Mouse (Mus musculus) kidney, embryonic 14.5 days (tissue): ENCODE results near the gene Iars2. TPM values are rescaled to one million over a fixed set of nuclear protein-coding genes. Genes with fewer than 3 reads are reported as not detected.
A peak's percentile ranks its signal among the peaks of the same experiment; 100 is the strongest.

Experiments
- ATAC-seq: fragments of 200-750 bp; cut with Nextera tagmentation; 2 replicates; pipeline ENCODE4 v1.8.0; 2017; ENCODE audit warnings: moderate number of reproducible peaks, mild to moderate bottlenecking, moderate TSS enrichment, moderate library complexity; ENCODE audit not compliant: low FRiP score, low TSS enrichment
- H3K27ac ChIP-seq: fragments of 300-500 bp; sonication (generic); 2 replicates; pipeline ENCODE4 v1.5.1; 2014; ENCODE audit warnings: low read depth, mild to moderate bottlenecking, low read length, moderate library complexity, mixed read lengths
- H3K27me3 ChIP-seq: fragments of 300-500 bp; sonication (generic); 2 replicates; pipeline ENCODE4 v1.6.1; 2014; ENCODE audit warnings: mild to moderate bottlenecking, low read length; ENCODE audit not compliant: control insufficient read depth, insufficient read depth
- H3K36me3 ChIP-seq: fragments of 300-500 bp; sonication (generic); 2 replicates; pipeline ENCODE4 v1.6.1; 2014; ENCODE audit warnings: low read length, mixed read lengths; ENCODE audit not compliant: control insufficient read depth, insufficient read depth
- H3K4me1 ChIP-seq: fragments of 300-500 bp; sonication (generic); 2 replicates; pipeline ENCODE4 v1.6.1; 2014; ENCODE audit warnings: low read length, mixed read lengths; ENCODE audit not compliant: control insufficient read depth, insufficient read depth
- H3K4me2 ChIP-seq: fragments of 300-500 bp; sonication (generic); replicated peaks from 2 replicates; pipeline ENCODE4 v1.6.1; 2014; ENCODE audit warnings: low read depth, mild to moderate bottlenecking, low read length
- H3K4me3 ChIP-seq: fragments of 300-500 bp; sonication (generic); 2 replicates; pipeline ENCODE4 v1.5.1; 2014; ENCODE audit warnings: mild to moderate bottlenecking, low read length
- H3K9ac ChIP-seq: fragments of 300-500 bp; sonication (generic); 2 replicates; pipeline ENCODE4 v1.6.1; 2014; ENCODE audit warnings: low read depth, mild to moderate bottlenecking, low read length, moderate library complexity
- H3K9me3 ChIP-seq: fragments of 300-500 bp; sonication (generic); 2 replicates; pipeline ENCODE4 v1.6.1; 2016; ENCODE audit warnings: low read length; ENCODE audit not compliant: control insufficient read depth
- WGBS: fragments of 180-500 bp; shearing (Covaris S2); extraction: QIAGEN DNeasy Blood & Tissue Kit; methylation state at CpG from one replicate; pipeline ENCODE4 v1.1.7; 2014; 5-methylcytosine and 5-hydroxymethylcytosine counted together
- polyA plus RNA-seq: library from polyadenylated mRNA; unstranded; fragments of >200 nt; fragmentation: Nextera tagmentation; extraction: Ambion mirVana; gene quantifications from 2 replicates; pipeline ENCODE4 v1.2.1, GENCODE M21; 2014

The Iars2 gene
- polyA plus RNA-seq, 1 experiment from 2014 or later: 35.4 TPM

- WGBS: 96% methylated on average over 4 of the region's 4 CpGs
- H3K9me3 ChIP-seq: no peaks in the 10 kb centered on the region
- peaks cover 86% of the 10 kb centered on the region for H3K36me3 ChIP-seq
- H3K4me2 ChIP-seq: no peak overlapping the region
- H3K4me1 ChIP-seq: no peaks in the 10 kb centered on the region
- no peak overlapping the region for H3K4me3 ChIP-seq
- no peak overlapping the region for H3K9ac ChIP-seq
- ATAC-seq: no peak
- no peaks in the 10 kb centered on the region for H3K27me3 ChIP-seq
- H3K27ac ChIP-seq: no peak overlapping the region
These were observed 48.6 kb downstream of the Iars2 start for GRCm38 (mm10) chr1:185280616-185281015.

- no peaks in the 10 kb centered on the region for H3K9me3 ChIP-seq
- no peak overlapping the region for H3K27ac ChIP-seq
- no peak overlapping the region for H3K4me2 ChIP-seq
- no peak overlapping the region for H3K4me3 ChIP-seq
- no peak for ATAC-seq
- H3K9ac ChIP-seq: no peak overlapping the region
- 76% methylated on average over 9 of the region's 9 CpGs for WGBS
- peaks cover 76% of the 10 kb centered on the region for H3K36me3 ChIP-seq
- no peaks in the 10 kb centered on the region for H3K4me1 ChIP-seq
- H3K27me3 ChIP-seq: no peaks in the 10 kb centered on the region
These were observed 49.9 kb downstream of the Iars2 start for GRCm38 (mm10) chr1:185279288-185279687.

GRCm38 (mm10) chr1:185277022-185277421, 52.2 kb downstream of the Iars2 start:
- H3K27ac ChIP-seq: no peak overlapping the region
- no peaks in the 10 kb centered on the region for H3K27me3 ChIP-seq
- H3K36me3 ChIP-seq: peaks cover 68% of the 10 kb centered on the region
- no peaks in the 10 kb centered on the region for H3K9me3 ChIP-seq
- no peak overlapping the region for H3K4me2 ChIP-seq
- no peaks in the 10 kb centered on the region for H3K4me1 ChIP-seq
- H3K9ac ChIP-seq: no peak overlapping the region
- WGBS: 83% methylated on average over 11 of the region's 11 CpGs
- ATAC-seq: no peak
- no peak overlapping the region for H3K4me3 ChIP-seq

- Histone ChIP-seq H3K27ac (no peak overlapping the region), H3K4me3 (no peak overlapping the region), H3K36me3 (peaks cover 68% of the 10 kb centered on the region), H3K4me1 (no peaks in the 10 kb centered on the region), H3K9me3 (no peaks in the 10 kb centered on the region), H3K27me3 (no peaks in the 10 kb centered on the region), H3K4me2 (no peak overlapping the region), H3K9ac (no peak overlapping the region)
- ATAC-seq: no peak
- 87% methylated on average over 7 of the region's 7 CpGs for WGBS
These were observed 53.2 kb downstream of the Iars2 start for GRCm38 (mm10) chr1:185275976-185276375.

- ATAC-seq: no peak
- no peaks in the 10 kb centered on the region for H3K9me3 ChIP-seq
- H3K27me3 ChIP-seq: no peaks in the 10 kb centered on the region
- H3K27ac ChIP-seq: no peak overlapping the region
- no peak overlapping the region for H3K4me3 ChIP-seq
- no peak overlapping the region for H3K4me2 ChIP-seq
- no peaks in the 10 kb centered on the region for H3K4me1 ChIP-seq
- WGBS: 88% methylated on average over 5 of the region's 5 CpGs
- no peak overlapping the region for H3K9ac ChIP-seq
- H3K36me3 ChIP-seq: peaks cover 61% of the 10 kb centered on the region
These were observed 54.2 kb downstream of the Iars2 start for GRCm38 (mm10) chr1:185274819-185275545.

GRCm38 (mm10) chr1:185271373-185271772, 57.8 kb downstream of the Iars2 start:
- H3K9ac ChIP-seq: no peak overlapping the region
- H3K4me1 ChIP-seq: no peaks in the 10 kb centered on the region
- no peaks in the 10 kb centered on the region for H3K9me3 ChIP-seq
- no peak overlapping the region for H3K27ac ChIP-seq
- no peak overlapping the region for H3K4me3 ChIP-seq
- ATAC-seq: no peak
- no peaks in the 10 kb centered on the region for H3K27me3 ChIP-seq
- H3K4me2 ChIP-seq: no peak overlapping the region
- 85% methylated on average over 9 of the region's 9 CpGs for WGBS
- H3K36me3 ChIP-seq: peaks cover 47% of the 10 kb centered on the region

- no peak overlapping the region for H3K27ac ChIP-seq
- no peak for ATAC-seq
- no peak overlapping the region for H3K9ac ChIP-seq
These were observed 58.6 kb downstream of the Iars2 start for GRCm38 (mm10) chr1:185270403-185271097.

GRCm38 (mm10) chr1:185268675-185269074, 60.5 kb downstream of the Iars2 start:
- peaks cover 48% of the 10 kb centered on the region for H3K36me3 ChIP-seq
- 93% methylated on average over 4 of the region's 4 CpGs for whole genome bisulfite sequencing
- no peak for ATAC-seq

More at GRCm38 (mm10) chr1:185270403-185271097, 58.6 kb downstream of the Iars2 start:
- H3K27me3 ChIP-seq: no peaks in the 10 kb centered on the region
- peaks cover 39% of the 10 kb centered on the region for H3K36me3 ChIP-seq
- no peaks in the 10 kb centered on the region for H3K9me3 ChIP-seq
- no peak overlapping the region for H3K4me2 ChIP-seq
- H3K4me1 ChIP-seq: no peaks in the 10 kb centered on the region
- 94% methylated on average over 8 of the region's 8 CpGs for WGBS
- no peak overlapping the region for H3K4me3 ChIP-seq

GRCm38 (mm10) chr1:185262565-185262964, 66.6 kb downstream of the Iars2 start:
- Histone ChIP-seq H3K4me1 (no peaks in the 10 kb centered on the region), H3K9ac (no peak overlapping the region), H3K4me3 (no peak overlapping the region), H3K36me3 (peaks cover 62% of the 10 kb centered on the region), H3K9me3 (no peaks in the 10 kb centered on the region), H3K4me2 (no peak overlapping the region), H3K27me3 (no peaks in the 10 kb centered on the region), H3K27ac (no peak overlapping the region)
- WGBS: 71% methylated on average over 14 of the region's 14 CpGs
- peak; percentile 28; the same call in 1 of the 2 replicates for ATAC-seq

More at GRCm38 (mm10) chr1:185268675-185269074, 60.5 kb downstream of the Iars2 start:
- Histone ChIP-seq H3K9me3 (no peaks in the 10 kb centered on the region), H3K4me3 (no peak overlapping the region), H3K4me1 (no peaks in the 10 kb centered on the region), H3K27me3 (no peaks in the 10 kb centered on the region), H3K9ac (no peak overlapping the region), H3K4me2 (no peak overlapping the region), H3K27ac (no peak overlapping the region)
